Mouse (Mus musculus): ENCODE data around the gene Gtf2h4. TPM values are rescaled to one million over a fixed set of nuclear protein-coding genes. Genes with fewer than 3 reads are reported as not detected.

Gtf2h4 gene
- polyA plus RNA-seq, 1 experiment from 2014 or later = 45.1 TPM

DNA sequence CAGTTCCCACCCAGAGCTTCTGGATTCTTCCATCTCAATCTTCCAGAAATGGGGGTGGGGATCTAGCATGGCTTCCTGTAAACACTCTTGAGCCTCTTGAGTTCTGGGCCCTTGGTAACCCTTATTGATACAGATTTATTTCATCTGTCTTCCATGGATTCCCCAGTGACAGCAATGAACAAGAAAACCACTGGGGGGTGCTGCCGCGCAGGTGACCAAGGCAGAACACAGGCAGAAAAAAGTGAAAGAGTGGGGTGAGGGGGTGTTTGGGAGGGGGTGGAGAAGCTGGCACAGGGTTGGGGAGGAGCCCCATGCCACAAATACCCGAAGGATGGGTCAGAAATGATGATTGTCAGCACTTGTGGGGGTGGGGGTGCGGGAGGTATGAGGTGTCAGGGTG, 32.3 kb upstream of the Gtf2h4 start:
- peak overlapping the region; percentile 95; the same call in 1 of the 2 replicates for H3K27ac ChIP-seq (ENCODE audit: low read length)
- WGBS = 31% methylated on average over 4 of the region's 4 CpGs
- H3K4me1 ChIP-seq (ENCODE audit: control insufficient read depth, insufficient read depth, low read length) = peaks cover 44% of the 10 kb centered on the region

DNA sequence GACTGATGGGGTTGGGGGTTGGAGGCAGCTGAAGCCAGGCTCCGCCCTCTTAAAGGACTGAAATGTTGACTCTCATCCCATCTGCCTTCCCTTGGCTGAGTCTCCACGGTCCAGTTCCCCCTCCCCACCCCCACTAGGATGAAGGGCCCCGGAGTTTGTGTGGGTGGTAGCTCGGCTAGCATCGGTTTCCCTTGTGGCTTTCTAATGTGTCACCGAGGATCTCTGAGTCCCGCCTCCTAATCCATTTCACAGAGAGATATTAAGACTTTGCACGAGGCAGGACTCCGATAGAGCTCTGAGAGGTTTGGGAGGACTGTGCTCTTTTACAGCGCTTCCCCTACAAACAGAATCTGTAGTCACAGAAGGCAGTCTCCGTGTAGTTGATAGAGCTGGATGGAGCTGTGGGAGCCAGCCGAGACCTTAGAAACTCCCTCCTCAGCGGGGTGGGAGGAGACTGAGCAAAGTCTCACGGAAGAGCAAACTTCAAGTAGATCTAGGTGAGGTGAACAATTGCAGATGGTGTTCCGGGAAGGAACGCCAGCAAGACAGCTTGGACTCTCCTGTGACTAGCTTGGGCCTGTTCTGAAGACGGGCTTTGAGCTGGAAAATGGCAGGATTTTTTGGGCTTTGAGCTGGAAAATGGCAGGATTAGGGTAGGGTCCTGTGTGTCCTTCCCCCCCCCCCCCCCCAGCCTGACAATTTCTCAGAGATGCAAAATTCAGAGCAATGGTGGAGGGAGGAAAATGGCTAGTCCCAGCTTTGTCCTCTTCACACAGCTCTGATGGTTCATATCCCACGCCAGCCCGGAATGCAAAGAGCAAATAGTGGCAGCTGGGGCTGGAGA, 31.3 kb upstream of the Gtf2h4 start, which contains the start of gene Ddr1:
Gene Ddr1 (minus strand): TSS at position 1 of the 844 bp plus-strand sequence.
- Histone ChIP-seq H3K27me3 (replicated peaks; ENCODE audit: control insufficient read depth, insufficient read depth, low read length) (no peaks in the 10 kb centered on the region), H3K27ac (ENCODE audit: low read length) (peak within 1 kb of the TSS; percentile 95), H3K9me3 (ENCODE audit: control insufficient read depth, low read length) (no peaks in the 10 kb centered on the region), H3K4me2 (ENCODE audit: low read depth, low read length) (peak within 1 kb of the TSS; percentile 70), H3K4me3 (ENCODE audit: low read length) (peak within 1 kb of the TSS; percentile 47), H3K36me3 (ENCODE audit: control insufficient read depth, insufficient read depth, low read length) (no peaks in the 10 kb centered on the region), H3K4me1 (ENCODE audit: control insufficient read depth, insufficient read depth, low read length) (peaks cover 39% of the 10 kb centered on the region), H3K9ac (ENCODE audit: low read depth, low read length) (peak within 1 kb of the TSS; percentile 71)
- ATAC-seq = peak; percentile 54
- WGBS = 5% methylated on average over 19 of the region's 19 CpGs

More for the DNA sequence above, 32.3 kb upstream of the Gtf2h4 start:
- no peaks in the 10 kb centered on the region for H3K36me3 ChIP-seq (ENCODE audit: control insufficient read depth, insufficient read depth, low read length)
- H3K9ac ChIP-seq (ENCODE audit: low read depth, low read length) = no peak overlapping the region
- no peaks in the 10 kb centered on the region for H3K9me3 ChIP-seq (ENCODE audit: control insufficient read depth, low read length)
- no peak for ATAC-seq
- H3K4me3 ChIP-seq (ENCODE audit: low read length) = no peak overlapping the region
- no peaks in the 10 kb centered on the region for H3K27me3 ChIP-seq (replicated peaks; ENCODE audit: control insufficient read depth, insufficient read depth, low read length)
- H3K4me2 ChIP-seq (ENCODE audit: low read depth, low read length) = no peak overlapping the region

DNA sequence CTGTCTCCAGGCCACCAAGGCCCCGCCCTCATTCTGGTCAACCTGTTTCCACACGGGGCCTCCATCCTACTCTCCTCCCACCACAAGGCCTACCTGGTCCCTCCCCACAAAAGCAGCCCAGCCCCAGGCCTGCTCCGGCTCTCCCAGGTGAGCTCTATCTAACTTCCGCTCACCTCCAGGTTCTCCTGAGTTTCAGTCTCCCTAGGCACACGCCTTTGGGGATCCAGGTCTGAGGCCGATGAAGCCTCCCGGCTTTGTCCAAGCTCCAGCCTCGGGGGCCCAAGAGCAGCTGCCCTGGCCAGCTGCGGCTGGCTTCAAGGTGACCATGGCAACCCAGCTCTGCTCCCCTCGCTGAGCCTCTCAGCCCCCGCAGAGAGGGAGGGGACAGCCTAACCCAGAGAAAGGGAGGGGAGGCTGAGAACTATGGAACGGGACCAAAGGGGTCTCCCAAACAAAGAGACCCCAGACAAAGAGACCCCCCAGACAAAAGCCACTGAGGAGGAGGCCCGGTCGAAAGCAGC, 30.3 kb upstream of the Gtf2h4 start:
- WGBS = 3% methylated on average over 14 of the region's 14 CpGs
- Histone ChIP-seq H3K9me3 (ENCODE audit: control insufficient read depth, low read length) (no peaks in the 10 kb centered on the region), H3K9ac (ENCODE audit: low read depth, low read length) (peak overlapping the region; percentile 71), H3K4me1 (ENCODE audit: control insufficient read depth, insufficient read depth, low read length) (peaks cover 48% of the 10 kb centered on the region), H3K4me3 (ENCODE audit: low read length) (peak overlapping the region; percentile 47), H3K4me2 (ENCODE audit: low read depth, low read length) (peak overlapping the region; percentile 70), H3K27ac (ENCODE audit: low read length) (peak overlapping the region; percentile 95), H3K27me3 (replicated peaks; ENCODE audit: control insufficient read depth, insufficient read depth, low read length) (no peaks in the 10 kb centered on the region), H3K36me3 (ENCODE audit: control insufficient read depth, insufficient read depth, low read length) (no peaks in the 10 kb centered on the region)
- peak; percentile 8; the same call in 1 of the 2 replicates for ATAC-seq

DNA sequence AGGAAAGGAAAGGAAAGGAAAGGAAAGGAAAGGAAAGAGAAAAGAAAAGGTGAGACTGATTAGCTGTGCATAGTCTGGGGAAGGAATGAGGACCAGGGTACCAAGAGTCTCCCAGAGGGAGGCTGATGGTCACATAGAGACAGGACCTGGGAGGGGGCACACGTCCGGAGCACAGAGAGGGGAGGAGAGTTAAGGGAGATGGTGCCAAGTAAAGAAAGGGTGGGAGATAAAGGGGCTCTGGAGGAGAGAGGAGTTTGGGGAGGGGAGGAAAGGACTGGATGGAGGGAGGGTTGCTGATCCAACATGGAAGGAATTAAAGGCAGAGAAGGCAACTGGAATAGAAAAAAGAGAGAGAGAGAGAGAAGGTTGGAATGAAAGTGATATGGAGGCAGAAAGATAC, 29.5 kb upstream of the Gtf2h4 start:
- H3K9ac ChIP-seq (ENCODE audit: low read depth, low read length) = no peak overlapping the region

DNA sequence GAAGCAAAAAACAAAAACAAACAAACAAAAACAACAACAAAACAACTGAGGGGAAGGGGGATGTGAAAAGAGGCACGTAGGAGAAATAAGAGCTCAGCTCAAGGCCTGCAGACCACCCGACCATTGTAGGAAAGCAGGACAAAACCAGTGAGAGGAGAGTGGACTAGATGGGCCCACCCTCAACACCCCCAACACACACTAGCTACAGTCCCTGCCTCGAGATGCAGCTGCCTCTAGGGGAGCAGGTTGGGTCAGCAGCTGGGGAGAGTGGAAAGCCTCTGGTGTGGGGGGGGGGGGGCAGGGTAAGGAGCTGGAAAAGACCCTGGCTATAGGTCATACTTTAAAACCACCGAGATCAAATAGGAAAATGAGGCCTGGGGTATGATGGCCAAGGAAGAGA, 29.1 kb upstream of the Gtf2h4 start:
- H3K36me3 ChIP-seq (ENCODE audit: control insufficient read depth, insufficient read depth, low read length) = no peaks in the 10 kb centered on the region
- ATAC-seq = no peak
- WGBS = 23% methylated on average over 4 of the region's 4 CpGs

More for the DNA sequence above, 29.5 kb upstream of the Gtf2h4 start:
- WGBS = 35% methylated on average over 2 of the region's 2 CpGs
- Histone ChIP-seq H3K27me3 (replicated peaks; ENCODE audit: control insufficient read depth, insufficient read depth, low read length) (no peaks in the 10 kb centered on the region), H3K4me1 (ENCODE audit: control insufficient read depth, insufficient read depth, low read length) (peaks cover 55% of the 10 kb centered on the region), H3K4me2 (ENCODE audit: low read depth, low read length) (peak overlapping the region; percentile 85; the same call in 1 of the 2 replicates), H3K4me3 (ENCODE audit: low read length) (peak overlapping the region; percentile 15; the same call in 1 of the 2 replicates), H3K27ac (ENCODE audit: low read length) (peak overlapping the region; percentile 49), H3K9me3 (ENCODE audit: control insufficient read depth, low read length) (no peaks in the 10 kb centered on the region), H3K36me3 (ENCODE audit: control insufficient read depth, insufficient read depth, low read length) (no peaks in the 10 kb centered on the region)
- no peak for ATAC-seq

DNA sequence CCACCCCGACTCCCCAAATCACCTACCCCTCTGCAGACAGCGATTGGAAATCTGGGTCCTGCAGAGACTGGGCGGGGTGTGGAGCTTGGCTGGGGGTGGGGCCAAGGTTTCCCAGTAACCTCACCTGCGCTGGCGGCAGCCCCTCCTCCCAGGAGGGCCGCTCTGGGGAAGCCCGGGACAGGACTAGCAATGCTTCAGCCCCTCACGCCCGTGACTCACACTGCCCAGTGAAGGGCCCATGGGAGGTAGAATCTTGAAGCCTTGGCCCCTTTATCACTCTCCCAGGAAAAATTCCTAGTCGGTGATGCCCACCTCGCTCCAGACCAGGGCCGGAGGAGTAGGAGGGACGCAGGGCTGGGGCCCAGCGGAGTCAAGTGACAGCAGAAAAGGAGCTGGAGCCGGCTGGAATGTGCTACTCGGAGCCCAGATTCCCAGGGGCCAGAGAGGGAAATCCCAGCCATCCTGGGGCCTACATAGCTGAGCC, 28.5 kb upstream of the Gtf2h4 start:
- Histone ChIP-seq H3K27me3 (replicated peaks; ENCODE audit: control insufficient read depth, insufficient read depth, low read length) (no peaks in the 10 kb centered on the region), H3K4me1 (ENCODE audit: control insufficient read depth, insufficient read depth, low read length) (peaks cover 66% of the 10 kb centered on the region), H3K9ac (ENCODE audit: low read depth, low read length) (peak overlapping the region; percentile 77), H3K36me3 (ENCODE audit: control insufficient read depth, insufficient read depth, low read length) (no peaks in the 10 kb centered on the region), H3K4me2 (ENCODE audit: low read depth, low read length) (peak overlapping the region; percentile 85), H3K9me3 (ENCODE audit: control insufficient read depth, low read length) (no peaks in the 10 kb centered on the region), H3K4me3 (ENCODE audit: low read length) (peak overlapping the region; percentile 67), H3K27ac (ENCODE audit: low read length) (peak overlapping the region; percentile 97)
- peak; percentile 34 for ATAC-seq
- 3% methylated on average over 16 of the region's 16 CpGs for WGBS

More for the DNA sequence above, 29.1 kb upstream of the Gtf2h4 start:
- H3K4me3 ChIP-seq (ENCODE audit: low read length) = peak overlapping the region; percentile 67
- no peaks in the 10 kb centered on the region for H3K27me3 ChIP-seq (replicated peaks; ENCODE audit: control insufficient read depth, insufficient read depth, low read length)
- peak overlapping the region; percentile 77 for H3K9ac ChIP-seq (ENCODE audit: low read depth, low read length)
- H3K4me1 ChIP-seq (ENCODE audit: control insufficient read depth, insufficient read depth, low read length) = peaks cover 60% of the 10 kb centered on the region
- peak overlapping the region; percentile 97 for H3K27ac ChIP-seq (ENCODE audit: low read length)
- peak overlapping the region; percentile 85 for H3K4me2 ChIP-seq (ENCODE audit: low read depth, low read length)
- H3K9me3 ChIP-seq (ENCODE audit: control insufficient read depth, low read length) = no peaks in the 10 kb centered on the region

DNA sequence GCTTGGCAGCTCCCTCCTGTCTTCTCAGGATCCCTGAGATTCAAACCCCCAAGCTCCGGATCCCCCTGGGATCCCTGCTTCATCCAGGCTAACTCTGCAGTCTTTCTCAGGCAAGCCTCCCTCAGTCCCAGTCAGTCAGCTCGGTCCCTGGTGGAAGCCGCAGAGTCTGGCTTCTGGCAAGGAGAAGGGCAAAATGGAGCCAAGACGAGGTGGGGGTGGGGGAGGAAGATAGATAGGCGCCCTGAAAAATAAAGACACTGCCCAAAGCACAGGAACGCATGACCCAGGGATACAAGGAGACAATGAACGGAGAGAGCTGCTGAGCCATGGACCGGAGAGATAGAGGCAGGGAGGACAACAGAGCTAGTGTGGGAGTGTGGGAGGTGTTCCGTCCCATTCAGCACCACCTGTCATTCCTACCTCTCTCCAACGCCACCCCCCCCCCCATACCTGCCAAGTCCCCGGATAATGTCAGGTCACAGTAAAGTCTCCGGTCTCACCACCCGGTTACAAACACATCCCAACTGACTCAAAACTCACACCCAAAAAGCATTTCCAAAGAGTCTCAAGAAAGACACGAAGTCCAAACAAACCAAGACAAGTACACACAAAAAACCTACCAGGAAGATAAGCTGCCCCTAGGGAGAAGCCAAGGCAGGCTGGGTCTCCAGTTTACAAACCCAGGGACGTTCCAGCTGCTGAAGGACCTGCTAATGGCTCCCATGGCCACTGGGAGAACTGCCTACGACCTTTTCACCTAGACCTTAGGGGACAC, 27.9 kb upstream of the Gtf2h4 start:
- Histone ChIP-seq H3K9ac (ENCODE audit: low read depth, low read length) (peak overlapping the region; percentile 77), H3K9me3 (ENCODE audit: control insufficient read depth, low read length) (no peaks in the 10 kb centered on the region), H3K4me2 (ENCODE audit: low read depth, low read length) (peak overlapping the region; percentile 85), H3K27ac (ENCODE audit: low read length) (peak overlapping the region; percentile 97), H3K36me3 (ENCODE audit: control insufficient read depth, insufficient read depth, low read length) (no peaks in the 10 kb centered on the region), H3K27me3 (replicated peaks; ENCODE audit: control insufficient read depth, insufficient read depth, low read length) (no peaks in the 10 kb centered on the region), H3K4me3 (ENCODE audit: low read length) (peak overlapping the region; percentile 67), H3K4me1 (ENCODE audit: control insufficient read depth, insufficient read depth, low read length) (peaks cover 72% of the 10 kb centered on the region)
- ATAC-seq = no peak
- 3% methylated on average over 16 of the region's 16 CpGs for WGBS

DNA sequence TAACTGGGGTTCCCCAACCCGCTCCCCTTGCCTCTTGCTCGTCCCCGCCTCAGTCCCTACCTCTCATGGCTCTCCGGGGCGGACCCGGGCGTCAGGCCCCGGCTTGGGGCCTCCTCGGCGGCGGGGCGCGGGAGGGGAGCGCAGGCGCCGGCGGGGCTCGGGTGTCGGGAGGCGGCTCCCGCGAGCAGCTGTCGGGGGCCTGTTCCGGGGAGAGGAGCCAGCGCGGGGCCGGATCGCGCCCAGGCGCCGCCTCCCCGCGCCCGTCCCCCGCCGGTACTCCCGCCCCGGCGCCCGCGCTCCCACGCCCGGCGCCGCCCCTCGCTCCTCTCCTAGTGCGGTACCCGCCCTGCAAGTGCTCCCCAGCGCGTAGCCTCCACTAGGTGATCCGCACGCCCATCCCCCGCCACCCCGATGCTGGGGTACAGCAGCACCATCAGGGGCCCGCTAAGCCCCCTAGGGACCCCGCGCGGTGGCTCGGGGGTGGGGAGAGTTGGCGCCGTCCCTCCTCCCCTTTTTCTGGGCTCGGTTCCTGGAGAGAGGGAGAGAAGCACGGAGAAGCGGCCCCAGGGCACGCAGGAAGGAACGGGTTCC, 26.9 kb upstream of the Gtf2h4 start:
- H3K36me3 ChIP-seq (ENCODE audit: control insufficient read depth, insufficient read depth, low read length) = 0 out of 2 replicates have a peak, but pooled peaks cover 1% of the 10 kb centered on the region
- H3K27me3 ChIP-seq (replicated peaks; ENCODE audit: control insufficient read depth, insufficient read depth, low read length) = no peaks in the 10 kb centered on the region
- H3K27ac ChIP-seq (ENCODE audit: low read length) = peak overlapping the region; percentile 97
- H3K4me2 ChIP-seq (ENCODE audit: low read depth, low read length) = peak overlapping the region; percentile 85
- ATAC-seq = peak; percentile 68
- H3K9me3 ChIP-seq (ENCODE audit: control insufficient read depth, low read length) = no peaks in the 10 kb centered on the region
- H3K9ac ChIP-seq (ENCODE audit: low read depth, low read length) = peak overlapping the region; percentile 77
- under 1% methylated on average over 64 of the region's 66 CpGs for WGBS
- peaks cover 68% of the 10 kb centered on the region for H3K4me1 ChIP-seq (ENCODE audit: control insufficient read depth, insufficient read depth, low read length)
- H3K4me3 ChIP-seq (ENCODE audit: low read length) = peak overlapping the region; percentile 67
